Mouse (Mus musculus) lung, adult 2 months (tissue): ENCODE results near the gene Ywhaq. TPM values are rescaled to one million over a fixed set of nuclear protein-coding genes. Genes with fewer than 3 reads are reported as not detected.
"Not testable (repeated sequence)": the region's sequence is repeated elsewhere in the genome, so short reads cannot be mapped to it uniquely, and the experiment has no call there.

Source experiments
- DNase-seq: peaks from one replicate; pipeline ENCODE4 v3.0.0; 2022
- H3K4me1 ChIP-seq: fragments of 200-500 bp; 2 replicates; pipeline ENCODE4 v1.6.1; 2011; ENCODE audit warnings: low read length; ENCODE audit not compliant: control insufficient read depth, insufficient read depth
- H3K4me3 ChIP-seq: fragments of 200-500 bp; replicated peaks from 2 replicates; pipeline ENCODE3; 2011; ENCODE audit warnings: low read depth, mild to moderate bottlenecking, control low read depth, low read length; ENCODE audit errors: extremely low read depth
- CTCF ChIP-seq: fragments of 200-500 bp; IDR thresholded peaks from 2 replicates; pipeline ENCODE4 v1.5.1; 2011; ENCODE audit warnings: mild to moderate bottlenecking, low read length, control low read depth; ENCODE audit not compliant: insufficient read depth
- POLR2A ChIP-seq: fragments of 200-500 bp; IDR thresholded peaks from 2 replicates; pipeline ENCODE4 v1.6.1; 2011; ENCODE audit warnings: low read depth, mild to moderate bottlenecking, control low read depth, low read length, borderline replicate concordance; ENCODE audit errors: extremely low read depth
- WGBS: fragments of 180-500 bp; shearing (Covaris S2); methylation state at CpG from one replicate; pipeline ENCODE4 v1.1.7; 2018; 5-methylcytosine and 5-hydroxymethylcytosine counted together
- polyA plus RNA-seq: library from polyadenylated mRNA; depleted of rRNA; stranded (reverse); fragments of >200 nt; gene quantifications from 2 replicates; pipeline ENCODE4 v1.2.3, GENCODE M21; 2012

The Ywhaq gene
- polyA plus RNA-seq, 1 experiment: 85.5 TPM

GRCm38 (mm10) chr12:21416506-21416905, 931 bp downstream of the Ywhaq start:
- Histone ChIP-seq H3K4me1 (peaks cover 8% of the 10 kb centered on the region), H3K4me3 (peak overlapping the region; percentile 92)
- 1% methylated on average over 14 of the region's 15 CpGs for WGBS
- DNase-seq: peak; percentile 25
- TF ChIP-seq POLR2A (no peak), CTCF (no peak)

GRCm38 (mm10) chr12:21410620-21411019, 6.8 kb downstream of the Ywhaq start:
- 77% methylated on average over 2 of the region's 2 CpGs for WGBS
- Histone ChIP-seq H3K4me1 (peaks cover 8% of the 10 kb centered on the region), H3K4me3 (no peak overlapping the region)
- TF ChIP-seq POLR2A (no peak), CTCF (no peak)
- DNase-seq: no peak

- no peak for TF ChIP-seq POLR2A
- TF ChIP-seq CTCF: no peak
- DNase-seq: no peak
- 70% methylated on average over 3 of the region's 3 CpGs for WGBS
Measured at GRCm38 (mm10) chr12:21409651-21410050, 7.8 kb downstream of the Ywhaq start.

GRCm38 (mm10) chr12:21408789-21409367, 8.6 kb downstream of the Ywhaq start:
- no peak for TF ChIP-seq CTCF
- TF ChIP-seq POLR2A: no peak
- H3K4me1 ChIP-seq: no peaks in the 10 kb centered on the region; the same call in none of the 2 replicates
- no peak overlapping the region for H3K4me3 ChIP-seq
- DNase-seq: no peak
- WGBS: 99% methylated on average over 2 of the region's 2 CpGs

More at GRCm38 (mm10) chr12:21409651-21410050, 7.8 kb downstream of the Ywhaq start:
- no peak overlapping the region for H3K4me3 ChIP-seq
- peaks cover 4% of the 10 kb centered on the region for H3K4me1 ChIP-seq

- Histone ChIP-seq H3K4me3 (no peak overlapping the region), H3K4me1 (no peaks in the 10 kb centered on the region; the same call in 1 of the 2 replicates)
- TF ChIP-seq CTCF: no peak
- 93% methylated on average over 5 of the region's 5 CpGs for WGBS
- no peak for DNase-seq
Measured at GRCm38 (mm10) chr12:21402771-21403170, 14.7 kb downstream of the Ywhaq start.

GRCm38 (mm10) chr12:21386201-21386600, 31.2 kb downstream of the Ywhaq start:
- WGBS: 92% methylated on average over 2 of the region's 2 CpGs
- no peak for DNase-seq
- Histone ChIP-seq H3K4me1 (no peaks in the 10 kb centered on the region), H3K4me3 (no peak overlapping the region)
- TF ChIP-seq CTCF: no peak
- no peak for TF ChIP-seq POLR2A

GRCm38 (mm10) chr12:21378765-21379346, 38.6 kb downstream of the Ywhaq start:
- H3K4me3 ChIP-seq, H3K4me1 ChIP-seq, DNase-seq: not testable (repeated sequence)
- WGBS: 40% methylated on average over 6 of the region's 6 CpGs

- no peak overlapping the region for H3K4me3 ChIP-seq
- TF ChIP-seq POLR2A (no peak), CTCF (no peak)
- peaks cover 4% of the 10 kb centered on the region for H3K4me1 ChIP-seq
- DNase-seq: no peak
- WGBS: 55% methylated on average over 3 of the region's 3 CpGs
Measured at GRCm38 (mm10) chr12:21375376-21376157, 41.9 kb downstream of the Ywhaq start.

GRCm38 (mm10) chr12:21373820-21374475, 43.5 kb downstream of the Ywhaq start:
- TF ChIP-seq CTCF: no peak
- no peak for TF ChIP-seq POLR2A
- WGBS: 2% methylated on average over 24 of the region's 24 CpGs
- H3K4me3 ChIP-seq: peak overlapping the region; percentile 85
- H3K4me1 ChIP-seq: peaks cover 4% of the 10 kb centered on the region
- DNase-seq: no peak
